Mouse (Mus musculus): ENCODE results near the gene Nelfa.

DNA sequence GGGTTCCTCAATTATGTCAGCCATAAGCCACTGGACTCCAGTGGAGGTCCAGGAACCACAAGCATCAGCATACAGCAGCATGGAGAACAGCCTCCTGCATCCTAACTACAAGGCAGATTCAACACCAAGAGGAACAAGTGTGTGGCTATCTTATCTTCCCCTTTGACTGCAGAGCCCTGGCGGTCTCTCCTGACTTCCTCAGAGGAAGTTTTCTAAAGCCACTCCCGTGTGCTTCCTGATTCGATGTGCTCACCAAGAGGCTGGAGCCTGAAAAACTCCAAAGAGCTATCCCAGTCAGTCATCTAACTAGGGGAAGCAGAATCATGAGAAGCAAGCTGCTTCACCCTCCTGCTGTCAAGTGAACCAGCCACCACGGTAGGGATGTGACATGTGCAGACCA, 15.3 kb downstream of the Nelfa start:
- TF ChIP-seq CTCF (conservative IDR thresholded peaks at IDR 0.05 in 1 of 2, IDR thresholded peaks at IDR 0.05 in 1 of 2; ENCODE audit: low read depth in 2 of 2, low read length in 2 of 2) (no peak), POLR2A (IDR thresholded peaks at IDR 0.05; ENCODE audit: low read depth, low read length) (no peak), KAT2A (IDR thresholded peaks at IDR 0.05; ENCODE audit: insufficient replicate concordance, low read length) (no peak)
